Mouse (Mus musculus) cerebellum, postnatal 36 days (tissue): ENCODE data around the gene Scamp3.
A peak's percentile ranks its signal among the peaks of the same experiment; 100 is the strongest.

Source experiments
- DNase-seq, 2 experiments: peaks; one replicate each; pipeline ENCODE4 v3.0.0; 2021 to 2022; ENCODE audit warnings: mixed read lengths in 2 of 2

Scamp3 gene

DNA sequence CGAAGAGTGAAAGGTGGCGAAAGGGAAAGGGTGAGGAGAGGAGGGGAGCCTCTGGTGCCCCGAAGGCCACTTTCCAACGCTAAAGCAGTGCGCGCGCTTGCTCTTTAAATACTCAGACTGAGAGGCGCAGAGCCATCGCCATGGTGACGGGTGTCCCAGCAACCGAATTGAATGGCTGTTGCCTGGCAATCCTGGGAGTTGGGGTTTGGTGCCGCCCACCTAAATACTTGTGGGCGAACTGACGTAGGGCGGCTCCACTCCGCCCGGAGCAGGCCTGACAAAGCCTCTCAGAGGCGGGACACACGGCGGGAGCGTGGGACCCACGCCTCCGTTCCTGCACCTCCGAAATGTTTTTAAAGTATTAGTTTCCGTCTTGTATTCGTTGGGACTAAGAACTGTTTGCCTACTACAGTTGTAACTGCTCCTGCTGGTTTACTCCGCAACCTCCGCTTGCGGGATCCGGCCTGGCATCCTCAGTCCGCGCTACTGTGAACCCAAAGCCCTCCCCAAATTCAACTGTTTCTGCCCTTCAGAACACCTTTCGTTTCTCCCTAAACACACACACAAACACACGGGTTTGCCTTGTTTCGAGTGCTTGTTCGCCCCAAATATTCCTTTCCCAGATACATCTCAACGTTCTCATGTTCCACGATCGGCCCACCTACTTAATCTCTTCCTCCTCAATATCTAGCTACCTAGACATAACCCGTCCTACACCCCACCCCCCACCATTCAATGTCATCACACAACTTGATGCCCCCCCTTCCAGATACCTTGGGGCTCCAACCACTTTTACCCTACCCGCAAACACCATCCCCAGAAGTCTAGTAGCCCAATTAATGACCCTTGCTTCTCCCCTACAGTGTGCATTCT, 50.3 kb downstream of the Scamp3 start:
- DNase-seq = peak; percentile 41 to 54

DNA sequence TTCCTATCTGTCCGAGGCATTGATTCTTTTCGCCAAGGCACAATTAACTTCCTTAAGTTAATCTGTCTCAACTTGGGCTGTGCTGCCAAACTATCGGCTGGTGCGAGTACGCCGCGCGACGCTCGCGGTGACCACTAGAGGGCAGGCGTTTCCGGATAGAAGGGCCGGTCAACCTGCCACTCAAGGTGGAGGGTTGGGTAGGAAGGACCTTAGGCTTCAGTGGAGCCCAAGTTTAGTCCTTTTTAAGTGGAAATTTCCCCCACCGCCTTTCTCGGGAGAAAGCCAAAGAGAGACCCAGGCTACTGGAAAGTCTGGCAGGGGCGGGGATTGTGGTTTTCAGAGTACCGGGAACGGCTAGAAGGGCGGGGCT, 50.9 kb downstream of the Scamp3 start:
- DNase-seq = peak; percentile 87 to 90

DNA sequence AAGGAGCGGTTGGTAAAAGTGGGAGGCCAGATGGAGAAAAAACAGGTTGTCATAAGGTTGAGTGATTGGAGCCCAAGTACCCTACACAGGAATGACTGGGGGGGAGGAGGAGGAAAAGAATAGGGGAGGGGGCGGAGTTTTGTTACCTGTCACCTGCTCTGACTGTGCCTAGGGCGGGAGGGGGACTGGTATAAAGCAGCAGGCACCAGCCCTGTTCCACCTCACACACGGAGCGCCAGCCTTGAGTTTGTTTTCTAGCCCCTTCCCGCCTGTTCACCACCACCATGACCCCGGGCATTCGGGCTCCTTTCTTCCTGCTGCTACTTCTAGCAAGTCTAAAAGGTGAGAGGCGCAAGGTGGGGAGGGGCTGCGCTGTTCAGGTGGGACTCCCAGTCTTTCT, 51.6 kb downstream of the Scamp3 start, which contains the start of gene Muc1:
Muc1 (plus strand) TSS at position 222 of the 400 bp plus-strand sequence.
- no peak for DNase-seq

DNA sequence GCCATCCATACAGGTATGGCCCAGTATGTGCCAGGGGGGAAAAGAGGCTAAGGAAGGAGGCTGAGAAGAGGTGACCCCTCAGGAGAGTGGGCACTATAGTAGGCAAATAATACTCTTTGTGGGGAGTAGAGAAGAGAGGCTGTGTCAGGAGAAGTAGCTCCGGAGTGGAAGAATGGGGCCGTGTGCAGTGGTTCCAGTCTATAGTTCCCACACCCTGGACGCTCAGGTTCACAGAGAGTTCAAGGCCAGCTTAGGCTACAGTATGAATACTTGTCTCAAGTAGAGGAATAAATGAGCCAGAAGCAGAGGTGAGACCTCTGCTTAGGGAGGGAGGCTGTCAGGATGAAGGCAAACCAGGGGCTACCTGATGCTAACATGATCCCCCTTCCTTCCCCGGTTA, 52.0 kb downstream of the Scamp3 start:
- DNase-seq = no peak

DNA sequence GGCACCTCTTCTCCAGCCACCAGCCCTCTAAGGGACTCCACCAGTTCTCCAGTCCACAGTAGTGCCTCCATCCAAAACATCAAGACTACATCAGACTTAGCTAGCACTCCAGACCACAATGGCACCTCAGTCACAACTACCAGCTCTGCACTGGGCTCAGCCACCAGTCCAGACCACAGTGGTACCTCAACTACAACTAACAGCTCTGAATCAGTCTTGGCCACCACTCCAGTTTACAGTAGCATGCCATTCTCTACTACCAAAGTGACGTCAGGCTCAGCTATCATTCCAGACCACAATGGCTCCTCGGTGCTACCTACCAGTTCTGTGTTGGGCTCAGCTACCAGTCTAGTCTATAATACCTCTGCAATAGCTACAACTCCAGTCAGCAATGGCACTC, 53.3 kb downstream of the Scamp3 start:
- DNase-seq = no peak

DNA sequence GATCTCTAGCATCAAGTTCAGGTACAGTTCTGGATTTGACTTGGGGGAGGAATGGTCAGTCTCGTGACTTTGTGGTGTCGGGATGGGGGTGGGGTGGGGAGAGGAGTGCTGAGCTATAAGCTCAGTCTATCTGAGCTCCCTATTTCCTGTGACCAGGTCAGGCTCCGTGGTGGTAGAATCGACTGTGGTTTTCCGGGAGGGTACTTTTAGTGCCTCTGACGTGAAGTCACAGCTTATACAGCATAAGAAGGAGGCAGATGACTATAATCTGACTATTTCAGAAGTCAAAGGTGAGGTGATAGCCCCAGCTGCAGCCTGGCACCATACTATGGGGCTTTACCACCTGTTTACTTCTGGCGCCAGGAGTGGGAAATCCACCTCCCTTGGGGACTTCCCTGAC, 54.1 kb downstream of the Scamp3 start:
- no peak for DNase-seq

DNA sequence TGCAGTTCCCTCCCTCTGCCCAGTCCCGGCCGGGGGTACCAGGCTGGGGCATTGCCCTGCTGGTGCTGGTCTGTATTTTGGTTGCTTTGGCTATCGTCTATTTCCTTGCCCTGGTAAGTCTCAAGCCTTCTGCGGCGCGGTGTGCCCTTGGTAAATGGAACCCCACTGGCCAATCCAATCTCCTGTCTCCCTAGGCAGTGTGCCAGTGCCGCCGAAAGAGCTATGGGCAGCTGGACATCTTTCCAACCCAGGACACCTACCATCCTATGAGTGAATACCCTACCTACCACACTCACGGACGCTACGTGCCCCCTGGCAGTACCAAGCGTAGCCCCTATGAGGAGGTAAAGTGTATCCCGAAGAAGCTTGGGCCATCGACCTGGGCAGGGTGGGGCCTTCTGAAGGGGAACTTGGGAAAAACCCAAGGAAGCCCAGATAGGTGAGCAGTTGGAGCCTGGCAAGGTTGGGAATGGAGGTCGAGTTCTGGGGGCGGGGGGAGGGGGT, 54.6 kb downstream of the Scamp3 start:
- no peak for DNase-seq
